Comparison of ENCODE assay signal across 8 mouse cellular contexts in genomic region chr14:118422351-118423001, GRCm38 (mm10).
DNase-seq lines count a peak whose midpoint lies in the region; ATAC-seq lines count a peak whose summit lies in the region.

No protein-coding gene starts in this region.

- H3K9me3 ChIP-seq in lung, embryonic 15.5 days, result 0 out of 2 replicates have a peak, but pooled peaks cover 4% of the 10 kb centered on the region
- no peaks in the 10 kb centered on the region for H3K9me3 ChIP-seq in neural tube, embryonic 11.5 days (ENCODE audit: control insufficient read depth, low read length)

- peak overlapping the region; percentile 32 for H3K4me2 ChIP-seq in lung, embryonic 15.5 days
- H3K4me2 ChIP-seq in neural tube, embryonic 11.5 days (ENCODE audit: low read depth), result peak overlapping the region; percentile 48

- peaks cover 15% of the 10 kb centered on the region for H3K27me3 ChIP-seq in lung, embryonic 15.5 days
- H3K27me3 ChIP-seq in neural tube, embryonic 11.5 days (ENCODE audit: control insufficient read depth, insufficient read depth, low read length), result no peaks in the 10 kb centered on the region

- no peak overlapping the region for H3K4me3 ChIP-seq in lung, embryonic 15.5 days
- peak overlapping the region; percentile 22 for H3K4me3 ChIP-seq in neural tube, embryonic 11.5 days (ENCODE audit: low read depth, low read length)

- intact Hi-C loops in left cerebral cortex, postnatal 4 days (cut with DNase I), result no loop called here

- 8% methylated on average over 17 of the region's 17 CpGs for WGBS in lung, embryonic 15.5 days
- under 1% methylated on average over 17 of the region's 17 CpGs for WGBS in neural tube, embryonic 11.5 days

- H3K36me3 ChIP-seq in lung, embryonic 15.5 days, result no peaks in the 10 kb centered on the region
- no peaks in the 10 kb centered on the region for H3K36me3 ChIP-seq in neural tube, embryonic 11.5 days (ENCODE audit: control insufficient read depth, insufficient read depth, low read length)

- H3K4me1 ChIP-seq in lung, embryonic 15.5 days, result 0 out of 2 replicates have a peak, but pooled peaks cover 6% of the 10 kb centered on the region
- H3K4me1 ChIP-seq in neural tube, embryonic 11.5 days (ENCODE audit: control insufficient read depth, insufficient read depth, low read length), result peaks cover 5% of the 10 kb centered on the region; the same call in 1 of the 2 replicates

- no peak overlapping the region for H3K9ac ChIP-seq in lung, embryonic 15.5 days
- peak overlapping the region; percentile 44 for H3K9ac ChIP-seq in neural tube, embryonic 11.5 days (ENCODE audit: low read length)

- no peak overlapping the region for H3K27ac ChIP-seq in lung, embryonic 15.5 days
- H3K27ac ChIP-seq in neural tube, embryonic 11.5 days (ENCODE audit: low read depth, low read length), result peak overlapping the region; percentile 63; the same call in 1 of the 2 replicates

- DNase-seq in lung, adult 18-20 months, result no peak
- peak; percentile 30 to 38 for DNase-seq in frontal cortex, postnatal 10 days (ENCODE audit: low spot score in 2 of 2)
- DNase-seq in left cerebral cortex, postnatal 4 days, result peak; percentile 66
- DNase-seq in neural tube, embryonic 11.5 days (ENCODE audit: low spot score), result peak; percentile 74
- no peak for DNase-seq in urinary bladder, adult 2 months (ENCODE audit: low spot score)
- no peak for DNase-seq in adrenal gland, postnatal 25 days
- no peak for DNase-seq in adrenal gland, postnatal 36 days

- no peak for ATAC-seq in lung, embryonic 15.5 days (ENCODE audit: borderline replicate concordance, extremely low read depth, low FRiP score, low TSS enrichment)
- peak; percentile 84 for ATAC-seq in neural tube, embryonic 11.5 days (ENCODE audit: insufficient read depth, low FRiP score, low TSS enrichment)

Comparison
In these comparisons a context has a peak if more than half of its experiments do, and no peak if none do; other contexts are left out.
1. DNase-seq: peak in frontal cortex, postnatal 10 days (2 of 2), left cerebral cortex, postnatal 4 days (single experiment) and neural tube, embryonic 11.5 days (single experiment); none in lung, adult 18-20 months (0 of 2), urinary bladder, adult 2 months (single experiment), adrenal gland, postnatal 25 days (single experiment) and adrenal gland, postnatal 36 days (0 of 2).